Mouse (Mus musculus) layer of hippocampus, adult 18-20 months (tissue): ENCODE results near the gene Cacnb4. TPM values are rescaled to one million over a fixed set of nuclear protein-coding genes. Genes with fewer than 3 reads are reported as not detected.
A peak's percentile ranks its signal among the peaks of the same experiment; 100 is the strongest.

Experiments
- DNase-seq, 2 experiments: peaks; one replicate each; pipeline ENCODE4 v3.0.0; 2022; ENCODE audit warnings: low spot score in 2 of 2
- total RNA-seq, 2 experiments: library from RNA; stranded (reverse); gene quantifications; 2 replicates each; pipeline ENCODE4 v1.2.3; 2021

Cacnb4 gene
- total RNA-seq, 2 experiments from 2014 or later = 74.9 to 75.9 TPM

DNA sequence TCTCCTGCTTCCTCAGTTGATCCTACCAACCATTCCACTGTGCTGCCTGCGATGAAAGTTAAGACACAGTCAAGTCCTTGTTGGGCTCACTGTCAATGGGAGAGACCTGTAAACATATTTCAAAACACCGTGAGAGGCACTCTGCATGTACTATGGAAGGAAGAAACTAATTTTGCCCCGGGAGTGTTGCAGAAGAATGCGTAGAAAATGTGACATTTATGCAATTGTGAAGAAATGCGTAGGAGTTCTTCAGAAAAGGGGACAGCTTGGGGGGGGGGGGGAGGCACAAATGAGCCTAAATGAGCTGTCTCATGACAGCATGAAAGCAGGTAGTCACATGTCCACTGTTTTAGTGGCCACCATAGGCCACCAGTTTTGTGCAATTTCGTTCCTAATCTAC is 25.1 kb downstream of the Cacnb4 start:
- no peak for DNase-seq

DNA sequence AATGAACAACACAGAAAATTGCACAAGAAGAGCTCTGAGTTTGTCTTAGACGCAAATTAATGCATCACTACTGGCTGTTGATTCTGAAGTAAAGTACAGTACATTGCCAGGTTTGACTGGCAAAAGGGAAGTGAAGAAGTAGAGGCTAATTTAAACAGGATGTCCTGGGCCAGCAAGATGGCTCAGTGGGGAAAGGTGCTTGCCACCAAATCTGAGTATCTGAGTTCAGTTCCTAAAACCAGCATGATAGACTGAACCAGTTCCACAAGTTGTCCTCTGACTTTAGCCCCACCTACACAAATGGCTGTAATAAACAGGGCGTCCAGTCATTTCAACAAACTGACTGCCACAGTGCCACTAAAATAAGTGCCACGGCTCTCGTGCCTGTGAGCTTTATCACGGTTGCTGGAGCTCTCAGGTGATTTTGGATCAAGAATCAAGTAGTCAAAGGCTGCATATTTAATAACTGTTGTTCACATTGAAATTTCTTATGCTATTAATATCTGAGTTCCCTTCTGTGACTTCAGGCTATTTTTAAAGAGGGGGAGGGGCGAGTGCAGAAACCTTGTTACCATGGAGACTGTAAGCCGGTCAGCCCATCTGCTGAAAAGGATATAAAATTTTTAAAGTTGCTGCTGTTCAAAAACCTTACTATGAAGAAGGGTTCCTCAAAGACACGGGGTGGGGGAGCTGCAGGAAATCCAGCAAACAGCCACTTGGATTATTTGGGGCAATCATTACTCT is 29.2 kb downstream of the Cacnb4 start:
- DNase-seq = no peak

DNA sequence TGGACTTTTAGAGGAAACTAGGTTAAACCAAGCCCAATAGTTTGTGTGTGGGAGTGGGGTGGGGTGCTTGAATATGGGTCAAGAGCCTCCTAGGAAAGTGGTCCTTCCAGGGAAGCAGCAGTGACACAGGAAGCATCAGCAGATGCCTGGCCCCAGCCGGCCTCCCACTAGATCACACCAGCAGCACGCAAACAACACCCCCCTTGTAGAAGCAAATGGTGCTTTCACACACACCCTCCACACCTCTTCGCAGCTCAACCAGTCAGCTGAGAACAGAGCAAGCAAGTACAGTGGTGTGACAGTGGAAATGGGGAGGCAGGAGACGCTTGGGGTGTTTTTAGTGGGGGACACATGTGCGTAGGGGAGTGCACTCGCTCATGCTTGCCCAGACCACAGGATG is 33.0 kb downstream of the Cacnb4 start:
- DNase-seq = no peak

DNA sequence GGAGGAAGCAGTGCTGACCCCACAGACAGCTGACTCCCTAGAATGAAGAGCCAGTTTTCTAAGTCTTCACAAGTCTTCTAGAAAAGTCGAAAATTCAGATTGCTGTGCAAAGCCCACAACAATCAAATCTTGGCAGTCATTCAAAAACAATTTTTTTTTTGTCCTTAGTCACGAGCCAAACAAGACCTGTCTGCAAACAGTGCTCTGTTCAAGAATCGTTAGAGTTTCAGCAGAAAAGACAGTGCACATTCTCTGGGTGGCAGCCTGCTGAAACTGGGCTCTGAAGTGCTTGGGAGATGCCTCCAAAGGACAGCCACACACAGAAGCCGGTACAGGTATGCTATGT is 37.1 kb downstream of the Cacnb4 start:
- no peak for DNase-seq

DNA sequence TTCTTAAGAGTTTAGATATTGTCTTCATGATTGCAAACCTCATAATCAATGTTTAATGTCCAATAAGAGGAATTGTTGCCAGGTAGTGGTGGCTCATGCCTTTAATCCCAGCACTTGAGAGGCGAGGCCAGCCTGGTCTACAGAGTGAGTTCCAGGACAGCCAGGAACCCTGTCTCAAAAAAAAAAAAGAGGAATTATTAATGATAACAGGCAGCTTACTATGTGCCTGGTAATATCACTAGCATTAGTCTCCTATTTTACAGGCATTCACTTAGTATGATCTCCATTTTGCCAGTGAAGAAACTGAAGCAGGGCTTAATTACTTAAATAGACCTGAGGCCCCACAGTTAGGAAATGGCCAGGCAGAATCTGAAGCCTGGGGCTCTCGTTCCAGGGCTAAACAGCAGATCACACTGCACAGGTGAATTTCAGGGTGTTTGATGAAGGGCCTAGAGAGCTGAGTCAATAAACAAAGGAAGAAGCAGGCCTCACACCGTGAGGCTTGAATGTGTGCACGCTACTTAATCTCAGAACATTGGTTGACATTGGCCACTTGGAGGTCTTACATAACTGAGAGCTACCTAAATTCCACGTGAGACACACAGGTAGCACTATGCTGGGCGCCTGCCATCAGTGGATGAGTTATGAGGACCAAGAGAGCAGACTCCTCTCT is 37.6 kb downstream of the Cacnb4 start:
- no peak for DNase-seq

DNA sequence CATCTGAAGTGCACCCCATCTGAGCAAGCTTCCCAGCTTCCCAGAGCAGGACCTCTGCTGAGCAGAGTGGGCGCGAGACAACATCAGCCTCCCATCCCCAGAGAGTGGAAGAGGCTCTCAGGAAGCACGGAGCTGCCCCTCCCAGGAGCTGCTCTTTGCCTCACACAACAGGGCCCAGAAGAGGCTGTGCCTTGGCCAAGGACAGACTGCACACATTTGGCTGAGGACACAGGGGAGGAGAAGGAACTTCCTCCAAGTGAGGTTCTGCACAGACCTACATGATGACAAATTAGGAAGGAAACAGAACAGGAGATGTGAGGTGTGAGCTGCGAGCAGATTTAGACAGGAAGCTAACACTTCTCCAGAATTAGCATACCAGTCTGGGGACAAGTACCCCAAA is 38.4 kb downstream of the Cacnb4 start:
- no peak for DNase-seq

DNA sequence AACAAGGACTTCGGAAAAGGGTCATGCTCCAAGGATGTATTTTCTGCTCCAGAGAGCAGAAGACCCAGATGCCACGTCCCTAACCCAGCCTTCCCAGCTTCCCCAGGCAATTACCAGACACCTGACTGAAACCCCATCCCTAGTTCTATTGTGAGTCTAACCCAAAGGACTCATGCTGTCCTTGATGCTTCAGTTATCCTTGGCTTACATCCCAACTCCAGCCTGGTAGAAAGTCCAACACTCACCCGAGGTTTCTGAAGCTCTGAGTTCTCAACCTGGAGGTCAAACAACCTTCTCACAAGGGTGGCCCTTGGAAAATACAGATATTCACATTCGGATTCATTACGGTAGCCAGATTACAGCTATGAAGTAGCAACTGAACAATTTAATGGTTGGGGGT is 40.6 kb downstream of the Cacnb4 start:
- DNase-seq = no peak

DNA sequence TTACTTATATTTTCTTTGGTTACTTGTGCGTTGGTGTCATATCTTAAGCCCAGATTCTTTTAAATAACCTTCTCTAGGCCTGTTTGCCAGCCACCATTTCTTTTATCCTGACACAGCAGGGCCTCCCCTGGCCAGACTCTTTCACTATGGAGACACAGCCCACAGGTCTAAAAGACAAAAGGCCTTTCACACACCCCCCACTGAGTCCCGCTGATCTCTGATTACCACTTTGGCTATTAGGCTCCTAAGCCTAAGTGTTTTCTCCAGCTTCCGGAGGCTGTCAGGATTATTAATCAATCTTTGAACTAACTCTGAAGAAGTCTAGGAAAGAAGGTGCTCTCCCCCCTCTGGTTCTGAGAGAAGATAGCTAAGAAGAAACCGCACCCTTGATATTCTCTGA is 41.3 kb downstream of the Cacnb4 start:
- no peak for DNase-seq

DNA sequence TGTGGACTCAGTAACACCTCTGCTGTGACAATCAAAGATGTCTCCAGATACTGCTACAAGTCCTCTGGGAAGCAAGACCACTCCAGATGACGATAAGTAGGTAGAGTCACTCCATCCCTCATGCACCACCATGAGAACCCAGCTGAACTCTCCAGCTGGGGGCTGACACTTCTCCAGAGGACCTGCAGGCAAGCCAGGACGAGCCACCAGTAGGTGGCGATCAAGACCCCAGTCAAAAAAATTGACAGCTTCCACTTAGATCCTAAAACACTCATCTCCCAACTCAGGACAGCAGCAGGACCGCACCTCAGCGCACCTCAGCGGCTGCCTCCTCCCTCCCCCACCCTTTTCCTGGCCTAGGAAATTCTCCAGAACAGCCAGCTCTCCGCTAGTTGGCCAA is 43.8 kb downstream of the Cacnb4 start:
- DNase-seq = peak; percentile 54 to 86

DNA sequence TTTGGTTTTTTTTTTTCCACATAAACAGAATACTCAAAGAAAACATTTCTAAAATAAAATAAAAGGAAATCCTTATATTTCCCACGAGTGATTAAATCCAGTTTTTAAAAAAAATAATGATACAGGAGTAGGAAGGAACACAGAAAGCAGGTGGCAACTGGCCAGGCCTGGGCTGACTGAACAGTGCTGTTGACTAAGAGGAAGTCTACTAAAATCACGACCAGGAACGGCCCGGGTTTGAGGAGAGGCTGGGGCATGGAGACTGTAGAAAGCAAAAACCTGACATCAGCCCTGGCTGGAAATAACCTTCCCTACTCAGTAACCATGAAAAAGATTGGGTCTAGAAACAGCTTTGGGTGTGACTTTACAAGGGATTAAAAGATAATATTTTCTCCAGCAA is 48.4 kb downstream of the Cacnb4 start:
- peak in 1 of 2 experiments; percentile 49 for DNase-seq

DNA sequence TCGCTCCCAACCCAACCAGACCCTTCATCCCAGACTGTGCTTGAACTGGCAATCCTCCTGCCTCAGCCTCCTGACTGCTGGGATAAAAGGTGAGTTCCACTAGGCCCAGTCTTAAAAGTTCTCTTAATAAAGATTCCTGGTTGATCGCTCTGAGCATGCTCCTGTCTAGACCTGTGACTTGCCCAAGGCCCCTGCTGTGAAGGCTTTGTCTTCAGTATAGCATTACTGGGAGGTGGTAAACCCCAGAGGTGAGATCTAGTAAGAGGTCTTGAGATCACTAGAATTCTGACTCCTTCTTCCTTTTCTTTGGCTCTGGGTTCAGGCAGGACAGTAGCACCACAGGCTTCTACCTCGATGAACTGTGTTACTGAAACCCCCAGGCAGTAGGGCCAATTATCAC is 50.4 kb downstream of the Cacnb4 start:
- DNase-seq = no peak

DNA sequence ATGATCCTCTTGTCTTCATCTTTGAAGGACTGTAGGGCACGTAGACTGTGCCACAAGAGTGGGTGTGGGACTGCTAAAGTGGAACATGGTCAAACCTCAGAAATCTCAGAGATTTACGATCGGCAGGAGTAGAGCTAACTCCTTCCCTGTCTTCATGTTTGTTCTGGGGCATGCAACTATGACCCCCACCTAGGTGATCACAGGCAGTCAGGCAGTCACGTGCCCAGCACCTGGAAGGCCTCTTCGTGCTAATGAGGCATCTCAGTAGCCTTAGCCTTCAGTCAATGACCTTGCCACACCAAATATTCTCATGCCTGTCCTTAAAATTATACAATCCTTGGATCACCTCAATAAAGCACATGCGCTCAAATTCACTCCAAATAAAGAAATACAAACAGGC is 50.9 kb downstream of the Cacnb4 start:
- DNase-seq = no peak

DNA sequence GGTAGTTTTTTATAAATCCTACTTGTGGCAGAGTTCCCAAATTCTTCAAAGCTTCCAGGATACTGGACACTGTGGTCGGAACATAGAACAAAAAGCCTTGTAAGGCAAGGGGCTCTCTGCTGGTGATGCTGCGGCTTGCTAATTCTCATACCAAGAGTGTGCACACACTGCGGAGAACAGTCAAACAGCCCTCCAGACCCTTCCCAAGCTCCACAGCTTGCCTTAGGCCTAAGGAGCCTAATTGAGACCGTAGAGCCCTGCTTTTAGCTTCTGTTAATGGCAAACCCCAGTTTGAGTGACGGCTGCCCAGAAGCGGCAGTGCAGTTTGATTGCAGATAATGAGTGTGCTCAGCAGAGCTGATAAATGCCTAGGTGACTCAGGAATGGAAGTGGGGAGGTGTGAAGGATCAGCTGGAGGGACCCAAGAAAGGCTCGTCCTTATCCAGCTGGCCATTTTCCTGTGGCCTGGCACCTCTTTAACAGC is 52.7 kb downstream of the Cacnb4 start:
- DNase-seq = no peak

DNA sequence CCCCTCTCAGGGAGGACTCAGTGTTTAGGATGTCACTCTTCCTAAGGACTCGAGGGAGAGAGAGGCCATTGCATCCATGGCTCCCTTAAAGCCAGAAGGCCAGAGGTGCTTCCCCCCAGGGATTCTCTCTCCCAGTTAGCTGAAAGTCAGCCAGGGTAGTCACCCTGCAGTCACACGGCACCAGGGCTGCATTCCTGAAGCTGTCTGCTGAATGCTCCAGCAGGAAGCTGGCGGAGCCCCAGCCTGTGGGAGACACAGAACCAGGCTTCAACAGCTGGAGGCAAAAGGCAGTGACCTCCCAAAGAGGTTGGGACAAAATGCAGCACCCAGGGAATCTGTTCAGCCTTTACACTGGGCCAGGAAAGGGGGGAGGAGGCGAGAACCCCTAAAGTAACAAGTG is 53.2 kb downstream of the Cacnb4 start:
- no peak for DNase-seq

DNA sequence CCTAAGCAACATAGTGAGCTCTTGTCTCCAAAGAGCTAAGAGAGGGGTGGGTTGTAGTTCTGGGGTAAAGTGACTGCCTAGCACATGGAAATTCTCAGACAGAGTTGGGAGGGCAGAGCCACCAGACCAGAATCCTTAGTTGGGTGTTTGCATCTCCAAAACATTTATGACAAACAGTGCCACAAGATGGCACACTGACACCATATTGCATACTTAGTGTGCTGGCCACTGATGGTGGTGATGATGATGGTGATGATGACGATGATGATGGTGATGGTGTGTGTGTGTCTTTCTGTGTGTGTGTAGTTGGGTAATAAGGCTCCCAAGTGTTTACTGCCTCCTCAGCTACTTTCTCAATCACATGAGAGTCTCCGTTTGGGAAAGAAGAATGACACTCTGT is 54.0 kb downstream of the Cacnb4 start:
- DNase-seq = no peak

DNA sequence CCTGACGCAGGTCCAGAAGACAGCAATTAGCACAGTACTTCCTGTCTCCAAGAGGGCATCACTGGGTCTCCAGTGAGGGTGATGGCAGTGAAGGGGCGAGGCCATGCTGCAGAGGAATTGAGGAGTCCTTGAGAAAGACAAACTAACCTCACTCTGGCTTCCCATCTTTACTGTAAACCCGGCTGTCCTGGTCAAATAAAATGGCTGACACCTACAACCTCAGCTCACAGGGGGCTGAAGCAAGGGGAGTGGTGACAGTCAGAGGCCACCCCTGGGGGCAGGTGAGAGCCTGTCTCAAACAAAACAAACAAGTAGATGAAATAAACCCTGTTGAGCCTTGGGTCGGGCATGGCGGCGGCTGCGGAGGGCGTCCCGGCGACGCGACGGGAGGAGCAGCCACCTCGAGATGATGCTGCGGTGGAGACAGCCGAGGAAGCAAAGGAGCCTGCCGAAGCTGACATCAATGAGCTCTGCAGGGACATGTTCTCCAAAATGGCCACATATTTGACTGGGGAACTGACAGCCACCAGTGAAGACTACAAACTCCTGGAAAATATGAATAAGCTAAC is 57.1 kb downstream of the Cacnb4 start:
- DNase-seq = no peak

DNA sequence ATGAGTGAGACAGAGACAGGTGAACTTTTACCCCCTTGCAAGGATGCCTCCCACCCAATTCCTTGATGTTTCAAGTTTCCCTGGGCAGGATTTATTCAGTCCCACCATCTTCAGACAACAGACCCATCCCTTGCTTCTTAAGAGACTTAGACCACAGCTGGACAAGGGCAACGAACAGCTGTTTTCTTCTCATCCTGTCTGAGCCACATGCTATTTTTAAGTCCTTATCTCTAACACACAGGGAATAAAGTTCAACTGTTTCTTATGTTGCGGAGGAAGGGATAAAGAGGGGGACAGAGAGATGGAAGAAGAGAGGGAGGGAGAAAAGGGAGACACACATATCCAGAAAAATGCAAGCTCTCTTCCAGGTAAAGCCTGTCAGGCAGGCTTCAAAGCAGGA is 57.8 kb downstream of the Cacnb4 start:
- no peak for DNase-seq

DNA sequence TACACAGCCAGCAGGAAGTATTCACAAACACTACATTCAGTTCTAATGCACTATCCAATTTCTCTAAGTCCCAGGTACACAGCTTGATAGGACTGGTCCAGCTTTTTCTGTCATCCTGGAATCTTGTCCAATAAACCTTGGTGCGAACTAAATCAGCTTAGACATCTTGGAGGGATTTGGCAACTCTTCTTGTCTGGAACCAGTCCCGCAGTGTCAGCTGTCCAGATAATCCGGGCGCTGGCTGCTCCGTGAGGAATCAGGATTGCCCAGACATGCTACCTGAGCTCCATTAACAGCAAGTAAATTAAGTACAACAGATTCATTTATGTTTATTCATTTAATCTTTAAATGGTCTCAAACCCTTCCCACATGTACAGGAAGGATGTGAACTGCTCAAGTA is 61.2 kb downstream of the Cacnb4 start:
- no peak for DNase-seq

DNA sequence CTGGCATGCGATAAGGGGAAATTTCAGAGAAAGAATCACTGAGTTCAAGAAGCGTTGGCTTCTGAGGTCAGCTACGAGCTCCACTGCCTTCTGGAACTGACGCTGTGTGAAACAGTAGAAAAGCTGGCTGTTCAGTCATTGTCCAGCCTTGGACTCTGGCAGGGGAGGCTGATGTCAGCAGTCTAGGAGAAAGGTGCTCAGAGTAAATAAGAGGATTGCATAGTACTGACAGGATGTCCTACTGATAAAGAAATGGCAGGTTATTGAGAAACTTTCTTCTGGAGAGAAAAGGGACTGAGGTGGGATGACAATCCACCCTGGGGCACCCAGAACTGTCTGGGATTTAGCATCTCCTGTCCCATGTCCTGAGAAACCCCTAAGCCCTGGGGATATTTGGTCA is 62.7 kb downstream of the Cacnb4 start:
- no peak for DNase-seq

DNA sequence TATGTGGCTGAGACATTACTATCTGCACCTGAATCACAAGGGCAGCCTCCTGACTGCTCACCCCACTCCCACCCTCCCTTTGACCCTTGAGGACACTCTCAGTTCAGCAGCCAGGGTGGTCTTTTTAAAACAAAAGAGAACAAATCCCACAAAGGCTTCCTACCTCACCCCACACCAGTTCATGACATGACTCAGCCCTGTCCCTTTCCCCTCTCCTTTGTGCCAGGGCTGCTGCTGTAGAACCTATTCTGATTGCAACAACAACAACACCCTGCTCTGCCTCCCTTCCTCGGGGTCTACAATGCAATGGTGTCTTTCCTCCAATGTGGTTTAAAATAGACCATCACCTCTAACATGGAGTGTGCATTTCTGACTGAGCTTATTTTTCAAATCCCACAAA is 67.1 kb downstream of the Cacnb4 start:
- DNase-seq = no peak

DNA sequence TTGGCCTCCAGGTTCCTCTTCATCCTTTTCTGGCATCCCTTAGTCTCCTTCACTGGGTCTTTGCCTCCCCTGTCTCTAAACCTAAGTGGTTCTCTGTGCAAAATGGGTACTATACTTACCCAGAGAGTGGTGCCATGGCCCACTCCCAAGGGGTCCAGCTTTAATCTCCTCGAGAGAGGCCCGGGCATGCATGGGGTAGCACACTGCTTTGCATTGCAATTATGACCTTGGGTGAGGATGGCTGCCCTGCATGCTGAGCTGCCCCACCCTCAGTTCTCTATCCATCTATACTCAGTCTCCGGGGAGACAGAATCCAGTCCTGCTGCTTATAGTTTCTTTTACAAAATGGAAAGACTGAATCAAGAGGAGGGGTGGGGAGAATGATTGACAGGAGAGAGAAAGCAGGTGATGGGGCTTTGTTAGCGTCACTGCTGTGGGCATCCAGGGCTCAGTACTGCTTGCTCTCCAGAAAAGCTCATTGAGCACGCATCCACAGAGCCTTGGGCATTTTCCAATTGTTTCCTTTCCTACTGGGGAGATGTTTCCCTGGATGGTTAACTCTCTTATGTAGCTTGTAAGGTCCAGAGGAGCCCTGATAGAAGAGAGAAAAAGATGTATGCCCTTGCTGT is 68.7 kb downstream of the Cacnb4 start:
- DNase-seq = no peak

DNA sequence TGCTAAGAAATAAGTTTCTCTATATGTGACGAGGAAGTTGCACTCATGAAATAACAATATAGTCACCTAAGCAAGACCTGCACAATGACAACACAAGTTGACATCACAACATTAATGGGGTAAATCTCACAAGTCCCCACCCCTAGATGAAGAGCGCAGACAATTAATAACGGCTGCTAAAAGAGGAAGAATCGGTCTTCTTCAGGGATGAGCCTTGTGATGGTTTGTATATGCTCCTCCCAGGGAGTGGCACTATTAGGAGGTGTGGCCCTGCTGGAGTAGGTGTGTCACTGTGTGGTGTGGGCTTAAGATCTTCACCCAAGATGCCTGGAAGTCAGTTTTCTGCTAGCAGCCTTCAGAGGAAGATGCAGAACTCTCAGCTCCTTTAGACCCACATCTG is 70.3 kb downstream of the Cacnb4 start:
- no peak for DNase-seq
